Mouse (Mus musculus): ENCODE data around the gene Neurl1a.

DNA sequence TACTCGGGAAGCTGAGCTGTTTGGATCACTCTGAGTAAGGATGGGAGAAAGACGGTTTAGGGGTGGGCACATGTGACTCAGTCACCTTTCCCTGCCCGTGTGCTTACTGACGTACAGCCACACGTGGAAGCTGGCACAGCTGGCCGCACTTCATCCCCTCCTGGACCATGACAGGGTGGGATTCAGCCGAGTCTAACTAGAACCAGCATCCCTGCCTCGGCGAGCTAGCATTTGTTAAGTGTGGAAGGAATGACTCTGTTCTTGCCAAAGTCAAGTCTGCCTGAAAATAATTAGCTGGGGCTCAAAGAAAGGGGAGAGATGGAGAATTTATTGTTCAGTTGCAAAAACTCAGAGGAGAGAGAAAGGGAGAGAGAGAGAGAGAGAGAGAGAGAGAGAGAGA, 91.9 kb downstream of the Neurl1a start:
- TF ChIP-seq CTCF (IDR thresholded peaks at IDR 0.05), result no peak
- no peak for TF ChIP-seq EP300 (IDR thresholded peaks at IDR 0.05)

Measured in lung, postnatal 0 days (tissue).